Mouse (Mus musculus) thymus, adult 2 months (tissue): Measurements from ENCODE around the gene Mpp4.

ENCODE experiments used
- CTCF ChIP-seq: fragments of 200-500 bp; IDR thresholded peaks from 2 replicates; pipeline ENCODE4 v1.5.1; 2012; ENCODE audit warnings: mild to moderate bottlenecking, control low read depth, low read length, moderate library complexity, borderline replicate concordance; ENCODE audit not compliant: control insufficient read depth, poor library complexity, insufficient read depth; ENCODE audit errors: extremely low read depth
- POLR2A ChIP-seq: fragments of 200-500 bp; IDR thresholded peaks from 2 replicates; pipeline ENCODE4 v1.6.1; 2012; ENCODE audit warnings: mild to moderate bottlenecking, low read length, control low read depth, moderate library complexity; ENCODE audit not compliant: control insufficient read depth, poor library complexity, insufficient read depth; ENCODE audit errors: extremely low read depth

DNA sequence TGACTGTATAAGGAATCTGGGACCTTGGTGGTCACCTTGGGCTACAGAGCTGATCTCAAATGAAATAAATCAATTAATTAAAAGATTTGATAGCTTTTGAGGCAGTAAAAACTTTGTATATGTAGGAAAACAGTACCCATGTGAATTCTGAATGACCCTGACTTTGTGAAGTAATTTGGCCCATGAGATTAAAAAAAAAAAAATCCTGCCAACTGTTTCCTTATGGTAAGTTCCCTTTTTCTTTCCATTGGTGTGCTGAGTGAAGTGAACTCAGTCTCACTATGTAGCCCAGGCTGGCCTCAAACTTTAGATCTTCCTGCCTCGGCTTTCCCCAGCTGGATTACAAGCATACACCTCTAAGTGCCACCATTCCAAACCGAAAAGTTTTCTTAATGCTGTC, 19.2 kb upstream of the Mpp4 start:
- TF ChIP-seq CTCF (no peak), POLR2A (no peak)
